Mouse (Mus musculus): Measurements from ENCODE around the gene Treh.

- TF ChIP-seq CTCF (IDR thresholded peaks at IDR 0.05; ENCODE audit: control insufficient read depth, insufficient read depth, low read length) (no peak), POLR2A (IDR thresholded peaks at IDR 0.05; ENCODE audit: borderline replicate concordance, control insufficient read depth, low read depth, low read length) (no peak)
Measured at GRCm38 (mm10) chr9:44723008-44723407, 50.0 kb downstream of the Treh start.
